Mouse (Mus musculus) layer of hippocampus, adult 18-20 months (tissue): Measurements from ENCODE around the gene Insc. TPM values are rescaled to one million over a fixed set of nuclear protein-coding genes. Genes with fewer than 3 reads are reported as not detected.
"Not testable (repeated sequence)": the region's sequence is repeated elsewhere in the genome, so short reads cannot be mapped to it uniquely, and the experiment has no call there.

ENCODE experiments used
- DNase-seq, 2 experiments: peaks; one replicate each; pipeline ENCODE4 v3.0.0; 2022; ENCODE audit warnings: low spot score in 2 of 2
- long read RNA-seq: library from polyadenylated mRNA; stranded (forward); transcript quantifications from one replicate; pipeline ENCODE4 v2.0.0, GENCODE M21; 2021
- total RNA-seq, 2 experiments: library from RNA; stranded (reverse); gene quantifications; 2 replicates each; pipeline ENCODE4 v1.2.3; 2021

The Insc gene
- total RNA-seq: 1 to 10 TPM; 3.9 to 5.6 TPM
- long read RNA-seq, partial matches to known transcripts: 0 of 3 reads
- long read RNA-seq, other reads (novel, unspliced or antisense): 0 of 3 reads

DNA sequence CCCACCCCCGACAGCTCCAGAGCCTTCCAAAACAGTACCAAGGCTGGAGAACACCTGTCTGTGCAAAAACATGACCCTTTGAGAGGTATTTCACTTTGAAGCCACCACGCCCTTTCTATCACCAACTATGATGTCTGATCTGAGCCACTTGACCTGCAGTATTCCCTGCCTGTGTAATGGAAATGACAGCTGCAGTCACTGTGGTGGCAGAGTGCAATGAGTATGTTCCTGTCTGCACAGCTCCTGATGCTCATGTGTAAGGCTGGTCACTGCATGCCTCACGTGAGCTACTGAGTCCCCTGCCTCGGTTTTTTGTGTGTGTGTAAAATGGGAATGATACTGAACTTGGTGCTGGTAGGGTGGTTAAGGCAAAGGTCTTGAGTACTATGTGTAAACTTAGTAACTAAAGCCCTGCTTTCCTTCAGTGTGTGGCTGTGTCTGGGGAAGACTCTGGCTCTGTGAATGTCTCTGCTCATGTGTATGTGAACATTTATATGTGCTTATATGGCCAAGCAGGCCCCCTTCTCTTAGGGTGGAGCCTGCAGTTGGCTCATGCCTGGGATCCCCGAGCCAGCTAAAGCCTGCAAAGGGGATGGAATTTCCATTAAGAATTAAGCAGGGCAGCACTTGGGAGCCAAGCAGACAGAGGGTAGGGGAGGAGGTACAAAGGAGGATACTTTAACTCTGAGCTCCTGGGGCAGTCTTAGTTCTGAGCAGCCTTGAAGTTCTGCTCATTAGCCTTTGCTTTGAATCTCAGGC lies at the start of gene Insc:
TSS of gene Insc (plus strand) at position 673 of the 759 bp plus-strand sequence.
- DNase-seq: no peak

DNA sequence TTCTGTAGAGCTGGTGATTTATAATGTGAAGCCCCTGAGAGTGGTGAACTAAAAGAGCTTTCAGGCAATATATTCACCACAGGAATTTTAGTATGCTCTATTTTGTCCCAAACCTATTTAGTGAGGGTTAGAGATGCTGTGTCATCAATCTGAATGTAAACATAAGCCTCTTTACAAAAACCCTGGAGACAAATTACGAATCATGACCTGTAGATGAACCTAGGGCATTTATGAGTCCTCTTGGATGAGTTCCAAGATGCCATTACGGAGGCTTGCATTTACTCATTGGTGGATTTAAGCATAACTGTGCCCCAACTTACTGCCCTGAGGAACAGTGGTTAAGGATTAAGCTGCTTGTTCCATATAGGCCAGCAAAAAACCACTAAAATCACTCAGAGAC lies 42.6 kb upstream of the Insc start:
- no peak for DNase-seq

DNA sequence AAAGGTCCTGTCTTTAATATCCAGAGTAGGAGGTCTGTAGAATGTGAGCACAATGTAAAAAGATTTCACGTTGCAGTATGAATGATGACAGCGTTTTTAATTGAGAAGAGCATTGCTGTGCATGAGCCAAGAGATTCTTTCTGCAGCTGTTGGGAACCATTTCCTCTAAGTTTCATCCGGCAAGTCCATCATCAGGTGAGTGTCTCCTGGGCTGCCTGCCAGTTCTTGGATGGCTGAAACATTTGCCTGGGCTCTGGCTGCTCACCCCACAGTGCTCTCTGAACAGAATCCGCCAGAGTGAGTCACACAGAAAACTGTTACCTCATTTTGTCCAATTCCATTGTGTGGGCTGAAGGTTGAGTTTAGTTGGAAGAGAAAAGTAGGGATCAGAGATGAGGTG lies 36.8 kb upstream of the Insc start:
- no peak for DNase-seq

DNA sequence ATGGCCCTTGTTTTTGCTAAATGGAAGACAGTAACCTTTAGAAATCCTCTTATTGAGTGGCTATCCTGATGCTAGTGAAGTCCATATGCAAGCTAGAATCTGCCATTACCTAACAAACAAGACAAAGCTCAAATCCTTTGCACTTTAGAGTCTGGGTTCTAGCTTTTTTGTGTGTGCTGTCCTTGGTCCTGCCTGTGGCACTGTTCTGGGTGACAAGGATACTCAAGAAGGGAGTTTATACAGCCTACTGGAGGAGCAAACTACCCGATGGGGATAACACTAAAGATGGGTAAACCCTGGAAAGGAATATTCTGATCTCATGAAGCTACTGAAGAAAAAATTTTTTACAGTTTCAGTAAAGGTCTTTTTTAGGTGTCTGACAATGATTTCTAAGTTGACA lies 36.1 kb upstream of the Insc start:
- DNase-seq: no peak

DNA sequence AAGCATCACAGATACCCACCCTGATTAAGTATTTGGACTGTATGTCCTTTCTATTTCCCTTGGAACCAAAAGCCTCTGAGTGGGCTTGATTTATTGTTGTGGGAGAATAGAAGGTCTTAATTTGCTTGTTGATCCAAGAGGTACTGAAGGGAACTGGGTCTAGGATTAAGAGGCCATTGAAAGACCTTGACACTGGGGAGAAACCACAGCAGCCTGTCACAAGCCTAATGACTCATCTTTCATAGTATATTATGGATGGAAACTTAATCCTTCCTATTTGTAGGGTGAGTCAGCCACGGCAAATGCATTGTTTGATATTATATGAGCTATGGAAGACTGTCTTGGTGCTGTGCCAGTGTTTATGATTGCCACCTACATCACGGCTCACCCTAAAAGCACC lies 33.1 kb upstream of the Insc start:
- DNase-seq: no peak

DNA sequence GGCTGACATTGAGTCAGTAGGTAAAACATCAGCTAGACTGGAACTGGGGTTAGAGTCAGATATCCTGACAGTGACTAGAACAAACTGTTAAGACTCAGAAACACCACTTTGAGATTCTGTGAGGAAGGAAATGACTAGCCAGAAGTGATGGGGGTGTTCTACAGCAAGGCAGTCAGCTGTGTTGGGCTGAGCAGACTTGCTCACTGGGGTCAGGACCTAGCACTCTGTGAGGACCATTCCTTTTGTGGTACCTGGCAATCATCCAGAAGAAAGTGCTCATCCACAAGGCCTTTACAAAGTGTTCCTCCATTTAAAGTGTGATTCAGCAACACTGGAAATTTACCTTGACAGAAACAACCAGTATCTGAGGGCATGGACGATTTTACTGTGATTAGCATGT lies 31.0 kb upstream of the Insc start:
- DNase-seq: no peak

DNA sequence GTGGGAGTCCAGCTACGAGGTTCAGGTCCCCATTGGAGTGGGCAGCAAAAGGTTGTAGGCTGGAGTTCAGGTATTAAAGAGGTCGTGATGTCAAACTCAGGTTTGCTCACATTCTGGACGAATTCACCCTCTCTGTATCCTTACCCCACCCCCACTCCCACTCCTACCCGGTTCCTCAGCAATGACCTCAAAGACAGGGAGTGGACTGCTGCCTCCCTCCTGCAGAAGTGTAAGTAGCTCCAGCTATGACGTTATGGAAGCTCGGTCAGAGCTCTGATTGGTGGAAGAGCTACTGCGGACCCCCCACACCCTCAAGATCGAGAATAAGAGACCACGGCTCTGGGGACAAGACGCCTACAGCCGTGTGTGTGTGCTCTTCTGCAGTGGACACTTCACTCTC lies 25.2 kb upstream of the Insc start, which contains the start of gene Calcb:
TSS of gene Calcb (plus strand) at position 344 of the 400 bp plus-strand sequence.
- DNase-seq: no peak

DNA sequence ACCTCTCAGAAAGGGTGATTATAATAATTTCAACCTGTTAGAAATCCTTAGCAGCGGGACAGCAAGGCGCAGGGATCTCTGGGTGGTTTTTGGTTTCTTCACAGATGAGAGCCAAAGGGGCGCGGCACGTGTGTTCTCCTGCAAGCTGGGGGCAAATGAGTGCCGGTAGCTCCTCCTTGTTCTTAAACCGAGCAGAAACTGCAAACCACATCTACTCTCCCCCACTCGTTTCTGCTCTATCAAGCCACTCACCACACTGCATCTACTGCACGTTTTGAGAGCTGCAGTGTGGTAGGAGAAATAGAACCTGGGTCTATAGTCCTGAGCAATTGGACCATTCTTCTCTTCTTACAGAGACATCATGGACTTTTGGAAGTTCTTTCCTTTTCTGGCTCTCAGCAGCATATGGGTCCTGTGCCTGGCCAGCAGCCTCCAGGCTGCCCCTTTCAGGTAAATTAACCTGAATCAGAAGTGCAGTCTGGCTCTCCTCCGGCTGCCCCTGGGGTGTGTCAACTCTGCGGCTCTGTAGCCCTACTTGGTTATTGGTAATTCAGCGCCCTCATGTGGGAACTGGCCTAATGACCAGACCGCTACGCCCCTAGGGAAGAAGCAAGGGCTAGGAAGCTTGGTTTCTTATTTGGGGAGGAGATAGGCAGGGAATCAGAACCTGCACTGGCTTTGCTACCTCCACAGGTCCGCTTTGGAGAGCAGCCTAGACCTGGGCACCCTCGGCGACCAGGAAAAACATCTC lies 23.9 kb upstream of the Insc start:
- peak in 1 of 2 experiments; percentile 21 for DNase-seq

DNA sequence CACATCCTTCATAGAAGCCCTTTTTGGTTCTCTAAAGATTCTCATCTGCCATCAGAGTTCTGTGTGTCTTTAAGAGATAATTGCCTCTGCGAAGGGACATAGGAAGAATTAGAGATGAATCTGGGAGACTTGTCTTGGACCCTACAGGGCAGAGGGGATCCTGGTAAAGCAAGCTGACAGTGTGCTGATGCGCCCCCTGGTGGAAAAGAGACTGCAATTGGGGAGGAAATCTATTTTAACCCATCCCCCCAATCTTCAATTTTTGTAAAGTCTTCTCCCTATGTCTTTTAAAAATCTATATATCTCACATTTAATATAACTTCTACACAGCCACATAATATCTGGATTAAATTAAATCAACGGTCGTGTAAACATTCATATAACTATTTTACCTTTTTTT lies 13.8 kb upstream of the Insc start:
- not testable (repeated sequence) for DNase-seq

DNA sequence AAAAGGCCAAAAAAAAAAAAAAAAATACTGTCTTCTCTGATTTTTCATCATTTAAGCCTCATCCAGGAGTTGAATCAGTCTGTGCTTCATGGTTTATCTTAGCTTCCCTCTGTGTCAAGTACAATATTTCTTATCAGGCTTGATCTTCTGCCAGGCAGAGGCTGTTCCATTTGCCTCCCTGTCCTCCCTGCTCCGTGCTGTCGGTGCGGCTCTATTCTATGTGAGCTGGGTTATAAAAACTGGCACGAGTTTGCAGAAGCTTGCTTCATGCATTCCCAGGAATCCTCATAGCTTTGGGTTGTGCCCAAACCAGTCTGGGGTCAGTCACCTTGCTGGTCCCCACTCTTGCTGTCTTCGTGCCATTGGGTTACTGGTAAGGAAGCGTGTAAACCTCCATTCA lies 12.3 kb upstream of the Insc start:
- DNase-seq: no peak

DNA sequence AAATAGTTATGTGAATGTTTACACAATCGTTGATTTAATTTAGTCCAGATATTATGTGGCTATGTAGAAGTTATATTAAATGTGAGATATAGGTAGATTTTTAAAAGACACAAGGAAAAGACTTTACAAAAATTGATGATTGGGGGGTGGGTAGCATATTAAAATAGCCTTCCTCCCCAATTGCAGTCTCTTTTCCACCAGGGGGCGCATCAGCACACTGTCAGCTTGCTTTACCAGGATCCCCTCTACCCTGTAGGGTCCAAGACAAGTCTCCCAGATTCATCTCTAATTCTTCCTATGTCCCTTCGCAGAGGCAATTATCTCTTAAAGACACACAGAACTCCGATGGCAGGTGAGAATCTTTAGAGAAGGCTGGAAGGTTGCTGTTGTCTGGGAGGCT lies 11.8 kb upstream of the Insc start:
- not testable (repeated sequence) for DNase-seq

DNA sequence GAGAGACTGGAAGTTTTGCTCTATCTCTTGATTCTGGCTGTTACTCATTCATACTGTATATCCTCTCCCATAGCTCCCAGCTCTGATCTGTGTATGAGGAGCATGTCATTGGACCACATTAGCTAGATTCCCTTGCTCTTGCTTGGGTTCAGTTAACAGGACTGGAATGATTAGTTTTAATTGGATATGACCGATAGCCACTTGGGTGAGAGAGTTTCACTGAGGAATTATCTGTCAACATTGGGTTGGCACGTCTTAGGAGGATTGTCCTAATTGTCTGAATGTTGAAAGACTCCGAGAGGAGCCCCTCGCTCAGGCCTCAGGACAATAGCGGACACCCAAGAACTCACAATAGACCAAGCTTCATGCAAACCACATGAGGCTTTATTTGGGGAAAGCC lies 7.2 kb upstream of the Insc start:
- DNase-seq: no peak

DNA sequence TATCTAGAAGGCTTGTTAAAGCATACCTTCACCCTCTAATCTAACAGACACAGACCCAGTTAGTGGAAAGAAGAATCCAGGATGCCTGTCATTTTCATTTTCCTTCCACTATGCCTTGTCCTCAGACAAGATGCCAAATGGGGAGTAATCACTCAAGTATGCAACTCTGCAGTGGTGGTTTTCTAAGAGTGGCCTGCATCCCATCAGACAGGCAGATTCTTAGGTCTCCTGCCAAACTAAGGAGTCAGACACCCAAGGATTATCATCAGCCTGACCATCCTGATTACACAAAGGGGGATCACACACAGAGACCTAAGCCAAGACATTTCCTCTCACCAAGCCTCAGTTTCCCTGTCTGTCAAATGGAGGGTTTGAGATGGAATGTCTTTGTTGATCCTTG lies 5.3 kb upstream of the Insc start:
- no peak for DNase-seq

DNA sequence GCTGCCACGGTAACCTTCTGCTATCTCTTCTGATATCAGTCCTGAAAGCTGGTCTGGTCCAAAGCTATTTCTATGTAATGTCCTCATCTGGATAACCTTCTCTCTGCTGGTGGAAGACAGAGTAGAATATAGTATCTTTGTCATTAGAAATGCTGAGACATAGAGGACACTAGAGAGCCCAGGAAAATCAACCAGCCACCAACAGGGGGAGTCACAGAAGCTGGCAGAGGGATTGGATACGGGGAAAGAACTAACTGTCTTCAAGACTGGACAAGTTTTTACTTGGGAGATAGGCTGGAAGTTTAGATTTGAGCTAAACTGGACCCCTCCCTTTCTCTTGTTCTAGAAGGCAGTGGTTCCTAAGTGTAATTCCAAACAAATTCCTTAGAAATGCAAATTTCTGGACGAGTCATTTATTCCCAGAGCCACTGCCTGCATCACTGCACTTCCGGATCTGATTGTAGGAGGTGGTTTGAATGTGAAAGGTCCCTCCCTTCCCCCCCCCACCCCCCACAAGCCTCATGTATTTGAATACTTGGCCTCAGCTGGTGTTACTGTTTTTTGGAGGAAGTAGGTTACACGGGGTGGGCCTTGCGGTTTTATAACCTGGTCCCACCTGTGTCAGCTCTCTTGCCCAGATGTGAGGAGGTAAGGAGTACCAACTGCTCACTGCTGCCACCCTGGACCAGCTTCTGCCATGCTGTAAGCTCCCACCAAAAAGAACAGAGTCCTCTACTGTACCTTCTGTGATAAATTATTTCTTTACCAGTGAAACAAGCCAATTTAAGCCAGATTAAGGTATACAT lies 2.9 kb upstream of the Insc start:
- DNase-seq: no peak

DNA sequence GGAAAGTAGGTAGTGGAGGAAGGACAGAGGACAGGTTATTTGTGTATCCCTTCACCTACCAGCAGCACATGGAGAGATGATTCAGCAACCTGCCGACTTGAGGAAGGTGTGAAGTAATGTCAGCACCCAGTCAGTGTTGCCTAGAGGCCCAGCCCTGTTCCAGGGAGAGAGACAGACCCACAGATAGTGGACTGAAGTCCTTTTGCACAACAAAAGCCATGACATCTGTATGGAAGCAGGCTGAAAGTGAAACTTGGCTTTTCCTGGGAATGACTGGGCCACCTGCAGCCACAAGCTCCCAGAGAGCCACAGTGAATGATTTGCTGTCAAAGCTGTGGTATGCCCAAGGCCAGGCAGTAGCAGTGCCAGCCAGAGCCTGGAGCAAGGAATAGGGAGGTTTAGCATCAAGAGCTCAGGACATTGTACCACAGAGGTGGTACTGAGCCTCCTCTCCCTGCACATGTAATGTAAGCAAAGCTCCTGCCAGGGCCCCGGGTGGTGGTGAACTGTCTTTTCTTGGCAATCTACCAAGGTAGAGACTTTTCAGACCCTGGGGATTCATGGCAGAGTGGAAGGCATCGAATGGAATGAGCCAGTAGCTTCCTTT lies 1.2 kb downstream of the Insc start:
- no peak for DNase-seq

DNA sequence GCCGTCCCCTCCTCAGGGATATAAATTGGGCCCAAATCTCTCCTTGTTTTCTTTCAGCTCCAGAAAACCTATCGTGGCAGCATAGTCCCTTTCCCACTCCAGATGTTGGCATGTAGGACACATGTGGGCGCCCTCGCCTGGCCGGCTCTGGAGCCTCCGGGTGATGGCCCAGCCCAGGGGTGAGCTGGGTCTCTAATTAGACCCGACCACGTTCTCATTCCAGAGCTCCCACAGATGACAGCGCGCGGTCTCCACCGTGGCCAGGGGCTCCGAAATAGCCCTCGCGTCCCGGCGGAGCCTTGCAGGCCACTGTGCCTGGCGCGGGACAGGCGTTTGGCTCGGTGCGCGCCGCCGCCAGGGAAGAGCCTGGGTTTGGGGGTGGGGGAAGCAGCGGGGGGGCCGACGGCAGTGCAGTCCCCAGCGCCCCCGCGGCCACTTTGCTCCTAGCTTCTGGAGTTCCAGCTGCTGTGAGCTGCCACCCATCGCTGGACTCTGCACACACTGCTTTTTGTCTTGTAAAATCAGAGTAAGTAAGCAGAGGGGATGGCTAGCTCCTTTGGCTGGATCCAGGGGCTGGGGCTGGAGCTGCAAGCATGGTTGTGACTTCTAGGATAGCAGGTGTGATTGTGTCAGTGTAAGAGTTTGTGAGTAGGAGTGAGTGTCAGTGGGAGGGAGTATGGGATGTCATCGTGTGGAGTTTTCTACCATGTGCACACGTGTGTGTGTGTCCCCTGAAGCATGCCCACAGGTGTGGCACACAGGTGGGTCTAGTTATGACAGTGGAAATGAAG lies 2.2 kb downstream of the Insc start:
- peak in 1 of 2 experiments; percentile 28 for DNase-seq

DNA sequence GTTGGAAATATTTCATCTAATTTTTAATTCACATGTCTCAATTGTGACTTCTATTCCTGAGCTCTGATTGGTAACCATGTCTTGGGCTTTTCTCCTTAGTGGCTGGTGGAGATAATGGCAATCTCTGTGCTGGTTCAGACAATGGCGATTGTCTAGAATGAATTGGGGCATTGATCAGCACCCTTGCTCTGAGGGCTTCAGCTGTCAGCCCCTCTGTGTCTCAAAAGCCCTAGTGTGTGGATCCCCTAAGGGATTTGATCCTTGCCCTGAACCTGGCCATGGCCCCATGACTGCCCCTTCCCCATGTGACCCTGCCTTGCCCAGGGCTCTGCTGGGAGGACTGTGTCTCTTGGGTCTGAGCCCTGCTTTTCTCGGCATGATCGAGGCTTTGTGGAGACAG lies 4.1 kb downstream of the Insc start:
- peak; percentile 25 to 53 for DNase-seq

DNA sequence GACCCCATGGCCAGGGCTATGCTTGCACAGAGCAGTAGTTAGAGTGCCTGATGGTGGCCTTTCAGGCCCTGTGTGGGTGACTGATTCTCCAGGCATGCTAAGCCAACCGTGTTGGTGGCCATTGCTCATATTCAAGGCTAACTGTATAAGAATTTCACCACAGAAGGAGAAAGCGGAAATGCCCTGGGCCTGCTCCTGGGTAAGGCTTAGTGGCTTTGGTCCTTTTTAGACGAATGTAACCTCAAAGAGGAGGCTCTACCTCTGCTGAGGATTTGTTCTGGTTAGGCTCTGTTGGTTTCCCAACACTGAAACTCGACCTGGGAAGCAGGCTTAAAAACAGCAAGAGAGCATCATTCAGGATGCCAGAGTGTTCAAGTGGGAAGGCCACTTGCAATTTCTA lies 4.7 kb downstream of the Insc start:
- DNase-seq: no peak

DNA sequence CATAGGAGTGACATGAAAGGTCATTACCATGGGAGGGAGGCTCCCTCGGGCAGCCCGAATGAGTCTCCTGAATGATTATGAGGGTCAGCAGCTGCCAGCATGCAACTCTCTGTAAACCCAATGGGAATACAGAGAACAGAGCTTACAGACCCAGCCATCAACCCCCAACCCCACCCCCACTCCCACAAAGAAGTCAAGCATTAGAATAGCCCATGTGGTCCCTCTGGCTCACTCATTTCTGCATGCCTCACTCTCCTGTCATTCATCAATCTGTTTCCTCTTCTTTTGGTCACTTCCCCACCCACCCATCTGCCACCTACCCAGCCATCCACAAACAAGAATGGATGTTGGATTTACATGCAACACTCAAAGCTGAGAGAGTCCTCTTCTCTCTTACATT lies 10.0 kb downstream of the Insc start:
- no peak for DNase-seq

DNA sequence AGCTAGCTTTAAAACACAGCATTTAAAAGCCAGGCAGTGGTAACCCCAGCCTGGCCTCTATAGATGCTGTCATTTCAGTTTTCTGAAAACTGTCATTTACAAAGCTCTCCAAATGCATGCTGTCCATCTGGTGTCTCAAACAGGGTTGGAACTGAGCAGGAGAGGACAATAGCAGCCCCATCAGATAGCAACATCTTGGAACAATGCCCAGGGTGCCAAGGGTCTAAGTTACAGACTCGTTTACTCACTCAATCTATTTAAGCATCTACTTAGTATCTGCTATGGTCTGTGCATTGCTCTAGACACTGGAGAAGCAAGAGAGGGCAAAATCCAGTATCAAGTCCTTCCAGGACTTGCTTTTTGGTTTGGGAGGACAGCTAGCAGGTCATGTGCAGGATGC lies 10.7 kb downstream of the Insc start:
- no peak for DNase-seq

DNA sequence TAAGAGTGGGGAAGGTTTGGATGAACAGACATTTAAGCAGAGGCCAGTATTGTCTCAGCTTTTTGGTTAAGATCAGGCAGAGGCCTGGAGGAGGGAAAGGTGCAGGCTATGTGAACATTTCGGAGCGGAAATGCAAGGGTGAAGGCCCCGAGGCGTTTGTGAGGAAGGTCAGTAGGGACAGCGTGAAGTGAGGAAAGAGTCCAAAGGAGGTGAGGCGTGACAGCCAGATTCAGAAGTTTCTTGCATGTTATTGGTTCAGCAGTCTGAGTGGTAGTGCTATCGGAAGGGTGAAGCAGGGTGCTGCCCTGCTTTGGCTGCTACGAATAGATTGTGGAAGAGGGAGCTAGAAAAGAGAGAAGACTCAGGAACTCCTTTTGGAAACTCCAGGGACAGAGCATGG lies 11.1 kb downstream of the Insc start:
- no peak for DNase-seq
